Mouse (Mus musculus): ENCODE results near the gene Rnf141.

Rnf141 gene

DNA sequence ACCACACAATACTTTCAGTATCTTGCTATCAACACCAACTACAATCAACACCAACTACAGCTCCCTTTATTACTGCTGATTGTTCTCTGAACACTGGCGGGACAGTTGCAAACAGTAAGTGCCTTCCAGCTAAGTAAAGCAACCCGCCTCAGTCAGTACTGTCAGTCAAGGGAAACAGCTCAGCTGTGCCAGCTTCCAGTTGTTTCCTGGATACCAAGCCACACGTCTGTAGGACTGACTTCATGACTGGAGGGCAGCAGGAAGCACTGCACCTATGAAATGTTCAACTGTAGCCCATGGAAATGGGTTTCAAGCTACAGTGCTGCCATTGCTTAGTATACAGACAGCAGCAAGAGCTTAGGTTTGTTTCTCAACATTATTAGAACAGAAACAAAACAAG lies 9.7 kb downstream of the Rnf141 start:
- DNase-seq (ENCODE audit: extremely low read depth, insufficient read length, low spot score) = no peak

DNA sequence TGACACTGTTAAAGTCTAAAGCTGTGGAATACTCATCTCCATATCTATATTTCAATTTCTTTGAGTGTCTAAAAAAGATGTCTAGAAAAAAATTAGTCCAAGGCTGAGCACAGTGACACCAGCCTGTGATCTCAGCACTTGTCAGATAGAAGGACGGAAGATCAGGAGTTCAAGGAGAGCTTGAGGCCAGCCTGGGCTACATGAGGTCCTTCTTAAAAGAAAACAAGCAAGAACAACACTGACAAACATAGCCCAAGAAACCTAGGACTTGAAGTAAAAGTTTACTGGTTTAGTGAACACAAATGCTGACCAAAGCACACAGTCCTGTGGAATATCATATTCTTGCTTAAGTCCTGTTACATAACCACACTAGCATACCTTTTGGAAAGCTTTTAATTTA lies 10.2 kb downstream of the Rnf141 start:
- DNase-seq (ENCODE audit: extremely low read depth, insufficient read length, low spot score) = no peak

DNA sequence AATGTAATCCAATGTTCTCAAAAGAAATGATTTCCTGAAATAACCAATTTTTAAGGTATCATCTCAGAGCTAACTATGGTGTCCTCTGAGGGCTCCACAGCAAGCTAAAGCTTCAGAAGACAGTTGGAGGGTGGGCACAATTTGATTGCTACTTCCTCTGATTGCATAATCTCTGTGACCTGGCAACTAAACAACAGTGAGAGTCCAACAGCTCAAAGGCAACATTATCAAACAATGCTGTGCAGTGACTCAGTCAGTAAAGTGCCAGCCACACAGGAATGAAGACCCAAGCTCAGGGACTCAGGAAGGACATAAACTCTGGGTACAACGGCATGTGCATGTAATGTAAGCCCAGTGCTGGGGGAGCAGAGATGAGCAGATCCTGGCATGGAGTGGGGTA lies 11.2 kb downstream of the Rnf141 start:
- no peak for DNase-seq (ENCODE audit: extremely low read depth, insufficient read length, low spot score)

DNA sequence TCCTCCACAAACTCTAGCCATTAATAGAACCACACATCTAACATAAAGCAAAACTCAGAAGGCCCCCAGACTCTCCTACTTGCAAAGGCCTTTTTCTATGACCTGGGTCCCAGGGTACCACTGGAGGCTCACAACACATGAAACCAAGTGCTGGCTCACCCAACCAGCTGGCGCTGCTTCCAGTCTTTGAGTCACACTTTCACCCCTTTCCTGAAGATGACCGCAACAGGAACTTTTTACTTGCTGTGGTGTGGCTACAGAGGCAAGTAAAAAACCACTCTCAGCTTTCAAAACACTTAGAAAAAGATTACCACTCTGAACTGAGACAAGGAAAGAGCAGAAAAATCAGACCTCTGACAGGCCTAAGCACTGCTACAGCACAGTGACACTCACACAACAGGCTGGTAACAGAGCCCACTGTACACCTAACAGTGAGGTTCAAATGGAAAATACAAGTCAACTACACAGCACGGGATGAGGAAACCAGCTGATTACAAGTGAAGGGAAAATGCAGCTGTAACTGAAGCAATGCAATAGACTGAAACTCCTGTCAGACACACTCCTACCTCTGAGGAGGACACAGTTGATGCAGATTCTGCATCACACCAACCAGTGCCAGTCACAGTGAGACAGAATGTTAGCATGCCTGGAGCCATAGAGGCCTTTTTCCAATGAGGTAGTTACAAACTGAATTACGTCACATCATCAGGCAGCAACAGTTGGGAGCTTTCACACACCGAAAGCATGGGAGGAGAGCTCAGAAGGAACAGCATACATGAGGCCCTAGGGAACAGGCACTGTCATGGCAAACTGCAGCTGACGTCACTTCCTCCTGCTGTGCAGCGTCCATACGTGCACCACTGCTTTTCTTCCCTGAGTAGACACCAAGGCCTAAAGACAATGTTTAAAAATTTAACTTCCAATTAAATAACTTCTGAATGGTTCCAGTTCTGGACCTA lies 20.0 kb downstream of the Rnf141 start:
- DNase-seq (ENCODE audit: extremely low read depth, insufficient read length, low spot score) = peak; percentile 60

DNA sequence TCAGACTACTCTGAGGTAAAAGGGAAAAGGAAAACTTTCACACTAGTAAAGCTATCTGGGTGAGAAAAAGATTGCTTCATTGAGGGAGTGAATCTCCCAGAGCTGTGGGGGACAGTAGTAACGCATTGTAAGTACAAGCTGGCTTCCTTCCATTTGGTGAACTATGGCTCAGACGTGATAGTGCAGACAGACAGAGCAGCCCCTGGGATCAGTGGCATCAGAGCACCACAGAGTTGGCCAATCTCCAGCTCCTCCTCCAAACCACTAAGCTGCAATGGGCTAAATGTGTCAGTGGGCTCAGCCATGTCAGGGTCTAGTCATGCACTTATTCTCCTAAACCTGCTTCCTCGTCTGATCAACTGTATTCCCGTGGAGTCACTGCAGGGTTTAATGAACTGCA lies 20.7 kb downstream of the Rnf141 start:
- DNase-seq (ENCODE audit: extremely low read depth, insufficient read length, low spot score) = no peak

GRCm38 (mm10) chr7:110823076-110823475 lies 21.2 kb downstream of the Rnf141 start:
- no peak for DNase-seq (ENCODE audit: extremely low read depth, insufficient read length, low spot score)

- DNase-seq (ENCODE audit: extremely low read depth, insufficient read length, low spot score) = no peak
These were observed 22.2 kb downstream of the Rnf141 start for GRCm38 (mm10) chr7:110822055-110822454.

DNA sequence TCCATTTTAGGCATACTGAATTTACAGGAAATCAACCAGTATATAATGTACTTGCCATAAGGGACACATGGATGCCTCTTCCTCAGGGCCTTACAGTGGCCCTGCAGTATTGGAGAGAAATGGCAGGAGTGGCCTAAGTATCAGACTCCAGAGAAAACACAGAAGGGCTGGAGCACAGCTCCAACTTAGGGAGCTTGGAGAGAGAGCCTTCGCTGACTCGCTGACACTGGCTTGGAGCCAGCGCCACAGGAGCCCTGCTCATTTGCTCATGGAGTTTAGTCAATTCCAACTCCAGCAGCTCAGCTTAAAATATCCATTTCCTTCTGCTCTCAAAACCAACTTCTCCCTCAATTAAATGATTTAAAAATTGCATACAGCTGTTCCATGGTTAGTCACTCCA lies 22.6 kb downstream of the Rnf141 start:
- DNase-seq (ENCODE audit: extremely low read depth, insufficient read length, low spot score) = no peak

DNA sequence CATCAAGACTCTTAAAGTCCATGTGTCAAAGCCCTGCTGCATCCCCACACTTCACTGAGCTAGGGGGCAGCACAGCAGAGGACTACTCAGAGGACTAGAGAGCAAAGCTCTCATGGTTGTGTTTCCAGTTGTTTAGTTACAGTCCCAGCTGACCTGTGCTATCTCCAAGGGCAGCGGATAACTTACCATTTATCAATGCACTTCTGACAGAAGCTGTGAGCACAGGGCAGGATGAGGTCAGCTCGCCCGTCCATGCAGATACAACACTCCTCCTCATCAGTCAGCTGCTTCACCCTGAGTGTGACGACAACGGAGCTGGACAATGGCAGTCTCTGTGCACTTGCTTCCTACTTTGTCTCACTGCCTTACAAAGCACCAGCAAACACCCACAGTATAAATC lies 23.2 kb downstream of the Rnf141 start:
- DNase-seq (ENCODE audit: extremely low read depth, insufficient read length, low spot score) = no peak

DNA sequence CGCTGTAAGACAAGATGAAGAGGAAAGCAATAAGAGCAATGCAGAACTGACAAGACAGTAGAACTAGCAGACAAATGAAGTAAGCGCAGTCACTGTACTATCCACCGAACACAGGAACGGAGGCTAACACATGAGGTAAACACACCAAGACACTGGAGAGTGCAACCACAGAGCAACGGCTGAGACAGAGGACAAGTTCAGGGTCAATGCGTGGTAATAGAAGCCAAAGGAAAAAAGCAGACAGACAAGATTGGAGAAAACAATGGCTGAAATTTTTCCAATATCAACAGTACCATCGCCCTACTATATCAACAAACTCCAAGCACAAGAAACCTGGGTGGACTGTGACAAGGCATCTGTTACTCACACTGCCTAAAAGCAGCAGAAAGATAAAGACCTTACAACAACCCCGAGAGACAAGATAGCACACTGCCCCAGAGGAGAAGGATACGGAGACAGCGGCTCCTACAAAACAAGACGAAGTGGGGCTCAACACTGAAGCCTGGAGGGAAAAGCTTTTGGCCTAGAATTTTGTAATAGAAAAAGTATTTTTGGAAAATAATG lies 25.4 kb downstream of the Rnf141 start:
- no peak for DNase-seq (ENCODE audit: extremely low read depth, insufficient read length, low spot score)

GRCm38 (mm10) chr7:110818206-110818605 lies 26.1 kb downstream of the Rnf141 start:
- DNase-seq (ENCODE audit: extremely low read depth, insufficient read length, low spot score) = no peak

GRCm38 (mm10) chr7:110816037-110816436 lies 28.2 kb downstream of the Rnf141 start:
- DNase-seq (ENCODE audit: extremely low read depth, insufficient read length, low spot score) = no peak

DNA sequence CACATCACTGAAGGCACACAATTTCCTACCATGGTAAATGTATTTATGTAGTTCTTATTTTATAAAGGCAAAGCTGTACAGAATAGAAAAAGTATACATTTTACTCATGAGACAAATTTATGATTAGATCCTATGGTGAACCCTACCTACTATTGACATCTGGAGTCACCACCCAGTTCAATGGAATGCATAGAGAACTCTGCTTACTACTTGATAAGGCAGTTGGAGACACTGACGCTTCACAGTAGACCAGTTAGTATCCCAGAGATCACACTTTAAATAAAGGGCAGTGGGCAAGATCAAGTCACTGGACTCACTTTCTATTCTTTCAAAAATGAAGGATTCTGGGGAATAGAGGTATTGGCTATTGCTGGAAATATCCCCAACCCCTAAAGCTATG lies 30.3 kb downstream of the Rnf141 start:
- no peak for DNase-seq (ENCODE audit: extremely low read depth, insufficient read length, low spot score)

GRCm38 (mm10) chr7:110811529-110811928 lies 32.7 kb downstream of the Rnf141 start:
- no peak for DNase-seq (ENCODE audit: extremely low read depth, insufficient read length, low spot score)

- no peak for DNase-seq (ENCODE audit: extremely low read depth, insufficient read length, low spot score)
These were observed 33.3 kb downstream of the Rnf141 start for GRCm38 (mm10) chr7:110810995-110811394.

DNA sequence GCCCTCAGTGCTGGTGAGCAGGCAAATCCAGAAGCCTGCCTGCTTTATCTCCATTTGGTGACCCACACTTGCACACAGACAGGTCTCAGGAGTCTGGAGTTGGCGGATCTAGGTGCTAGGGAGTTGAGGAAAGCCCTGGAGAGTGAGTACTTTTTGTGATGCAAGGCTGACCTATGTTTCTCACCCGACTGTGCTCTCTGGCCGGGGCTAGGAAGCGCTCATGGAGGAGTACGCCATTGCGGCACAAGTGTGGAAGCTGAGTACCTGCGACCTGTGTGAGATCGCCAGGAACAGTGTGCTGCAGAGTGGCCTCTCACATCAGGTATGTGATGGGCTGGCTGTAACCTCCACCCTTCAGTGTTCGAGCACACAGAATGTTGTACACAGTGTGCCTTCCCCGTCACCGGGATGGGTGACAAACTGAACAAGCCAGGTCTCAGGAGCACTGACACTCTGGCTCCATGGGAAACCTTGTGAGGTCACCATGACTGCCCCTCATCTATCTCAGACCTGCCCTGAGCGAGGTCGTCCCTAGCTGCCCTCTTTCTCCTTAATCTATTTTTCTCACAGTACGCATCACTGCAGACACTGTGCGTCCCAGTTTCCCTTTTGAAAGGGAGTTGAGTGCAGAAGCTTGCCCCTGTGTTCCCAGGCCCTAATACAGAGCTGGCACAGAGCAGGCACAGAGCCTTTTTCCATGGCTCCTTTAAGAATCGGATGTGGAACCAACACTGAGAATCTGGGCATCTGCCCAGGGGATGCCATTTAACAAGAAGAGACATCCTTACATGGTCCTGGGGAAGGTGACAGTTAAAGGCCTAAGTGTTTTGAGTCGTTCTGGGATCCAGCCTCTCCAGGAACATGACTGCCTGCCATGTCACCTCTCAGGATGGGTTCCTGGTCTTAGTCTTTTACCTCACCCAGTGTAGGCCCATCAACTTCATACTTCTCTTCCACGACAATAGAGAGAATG lies 34.4 kb downstream of the Rnf141 start:
- no peak for DNase-seq (ENCODE audit: extremely low read depth, insufficient read length, low spot score)

DNA sequence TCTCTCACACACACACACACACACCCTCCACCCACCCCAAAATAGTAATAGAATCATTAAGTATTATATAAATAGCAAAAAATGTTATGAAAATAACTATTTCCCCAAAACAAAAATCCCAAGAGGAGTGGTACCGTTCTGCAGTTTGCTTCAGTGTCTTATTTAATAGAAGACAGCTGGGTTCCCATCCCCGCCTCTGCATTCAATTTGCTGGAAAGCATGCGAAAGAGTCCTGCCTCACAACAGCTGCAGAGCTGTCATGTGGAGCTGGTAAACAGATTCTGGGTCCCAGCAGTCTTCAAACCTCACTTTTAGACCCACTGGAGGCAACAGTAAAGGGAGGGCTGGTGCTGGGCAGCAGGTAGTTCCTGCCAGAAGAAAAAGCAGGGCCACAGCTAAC lies 35.3 kb downstream of the Rnf141 start:
- no peak for DNase-seq (ENCODE audit: extremely low read depth, insufficient read length, low spot score)

- peak; percentile 64 for DNase-seq (ENCODE audit: extremely low read depth, insufficient read length, low spot score)
These were observed 36.7 kb downstream of the Rnf141 start for GRCm38 (mm10) chr7:110807460-110808030.

- DNase-seq (ENCODE audit: extremely low read depth, insufficient read length, low spot score) = peak; percentile 40
These were observed 40.0 kb downstream of the Rnf141 start for GRCm38 (mm10) chr7:110804266-110804665.

- DNase-seq (ENCODE audit: extremely low read depth, insufficient read length, low spot score) = no peak
These were observed 41.1 kb downstream of the Rnf141 start for GRCm38 (mm10) chr7:110803131-110803530.

DNA sequence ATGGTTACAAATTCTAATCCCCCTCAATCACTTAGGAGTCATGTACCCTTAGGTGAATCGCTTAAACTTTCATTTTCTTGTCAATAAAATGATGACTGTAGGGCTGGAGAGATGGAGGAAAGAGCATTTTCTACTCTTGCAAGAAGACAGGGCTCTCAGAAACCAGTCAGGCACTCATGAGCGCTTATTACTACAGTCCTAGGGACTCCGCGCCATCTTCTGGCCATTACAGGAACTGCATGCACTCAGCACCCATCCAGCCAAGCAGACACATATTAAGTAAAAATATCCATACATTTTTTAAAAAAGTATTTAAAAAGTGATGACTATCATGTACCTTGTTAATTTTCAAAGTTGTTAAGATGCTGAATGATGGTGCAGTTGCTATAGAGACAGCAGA lies 43.2 kb downstream of the Rnf141 start:
- DNase-seq (ENCODE audit: extremely low read depth, insufficient read length, low spot score) = no peak

Measured in 3134 (cell line).